Mouse (Mus musculus) ovary, postnatal 36 days (tissue): Measurements from ENCODE around the gene Spire2.
"Not testable (repeated sequence)": the region's sequence is repeated elsewhere in the genome, so short reads cannot be mapped to it uniquely, and the experiment has no call there.

Source experiments
- DNase-seq: peaks from one replicate; pipeline ENCODE4 v3.0.0; 2022; ENCODE audit warnings: low spot score, mixed read lengths

The Spire2 gene

GRCm38 (mm10) chr8:123332262-123333090, at the start of gene Spire2:
TSS of gene Spire2 (plus strand) at chr8:123332713.
- DNase-seq, result peak; percentile 84

- not testable (repeated sequence) for DNase-seq
Measured at GRCm38 (mm10) chr8:123282994-123283393, 49.5 kb upstream of the Spire2 start.

- no peak for DNase-seq
Measured at GRCm38 (mm10) chr8:123283991-123284390, 48.5 kb upstream of the Spire2 start.

GRCm38 (mm10) chr8:123284493-123284892, 48.0 kb upstream of the Spire2 start:
- DNase-seq, result no peak

DNA sequence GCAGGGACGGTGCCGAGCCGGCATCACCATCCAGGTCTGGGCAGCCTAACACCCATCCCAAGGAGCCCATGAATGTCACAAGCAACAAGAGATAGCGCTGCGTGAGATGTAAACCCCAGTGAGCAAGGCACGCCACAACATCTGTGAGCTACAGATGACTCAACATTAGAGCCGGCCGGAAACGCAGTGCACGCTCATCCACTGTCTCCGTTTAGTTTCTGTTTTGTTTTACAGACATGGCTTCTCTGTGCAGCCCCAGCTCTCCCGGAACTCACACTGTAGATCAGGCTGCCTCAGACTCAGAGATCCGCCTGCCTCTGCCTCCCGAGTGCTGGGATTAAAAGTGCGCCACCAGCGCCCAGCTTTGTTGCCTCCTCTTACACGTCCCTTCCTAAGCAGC, 45.2 kb upstream of the Spire2 start:
- no peak for DNase-seq

GRCm38 (mm10) chr8:123290166-123290565, 42.3 kb upstream of the Spire2 start:
- DNase-seq, result no peak

DNA sequence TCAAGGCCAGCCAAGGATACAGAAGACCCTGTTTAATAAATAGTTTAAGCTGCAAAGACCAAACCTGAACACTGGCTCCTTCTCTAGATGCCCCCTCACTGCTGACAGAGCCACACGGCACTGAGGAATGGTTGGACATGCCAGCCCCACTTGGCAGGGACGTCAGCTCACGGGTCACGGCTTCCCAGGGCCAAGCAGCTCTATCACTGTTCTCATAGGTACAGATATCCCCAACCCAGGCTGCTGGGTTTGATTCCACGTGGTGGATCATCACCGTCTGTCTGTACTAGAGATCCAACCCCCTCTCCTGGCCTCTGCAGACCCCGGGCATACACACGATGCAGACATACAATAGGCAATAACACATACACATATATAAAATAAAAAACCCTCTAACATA, 41.8 kb upstream of the Spire2 start:
- no peak for DNase-seq

DNA sequence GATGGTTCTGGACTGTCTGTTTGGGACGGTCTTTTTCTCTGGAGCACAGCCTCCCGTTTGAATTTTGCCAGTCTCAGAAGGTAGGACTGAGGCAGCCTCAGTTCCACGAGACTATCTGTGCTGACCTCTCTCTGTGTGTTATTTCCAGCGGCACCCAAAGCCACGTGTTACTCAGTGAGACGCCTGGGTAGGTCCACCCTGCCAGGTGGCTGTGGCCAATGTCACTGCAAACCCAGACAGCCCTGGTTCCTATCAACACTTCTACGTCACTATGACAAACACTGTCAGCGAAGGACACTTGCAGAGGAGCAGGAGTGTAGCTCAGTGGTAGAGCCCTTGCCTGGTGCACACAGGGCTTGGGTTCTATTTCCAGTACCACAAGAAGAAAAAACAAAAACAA, 40.8 kb upstream of the Spire2 start:
- no peak for DNase-seq

DNA sequence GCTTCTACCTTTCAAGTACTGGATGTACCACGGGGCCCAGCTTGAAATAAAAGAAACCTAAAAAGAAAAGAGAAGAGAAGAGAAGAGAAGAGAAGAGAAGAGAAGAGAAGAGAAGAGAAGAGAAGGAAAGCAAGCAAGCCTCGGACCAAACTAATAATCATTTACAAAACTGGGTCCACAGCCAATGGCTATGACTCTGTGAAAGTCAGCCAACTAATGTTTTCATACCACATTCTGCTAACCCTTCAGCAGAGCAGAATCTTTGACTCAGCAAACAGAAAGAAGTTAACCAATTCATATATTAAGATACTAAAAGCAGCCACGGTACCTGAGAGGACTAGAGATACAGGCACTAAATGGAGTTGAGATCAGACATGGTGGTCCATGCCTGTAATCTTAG, 40.2 kb upstream of the Spire2 start:
- no peak for DNase-seq

GRCm38 (mm10) chr8:123292785-123293184, 39.7 kb upstream of the Spire2 start:
- DNase-seq, result no peak

- DNase-seq, result no peak
Measured at GRCm38 (mm10) chr8:123298301-123298700, 34.2 kb upstream of the Spire2 start.

DNA sequence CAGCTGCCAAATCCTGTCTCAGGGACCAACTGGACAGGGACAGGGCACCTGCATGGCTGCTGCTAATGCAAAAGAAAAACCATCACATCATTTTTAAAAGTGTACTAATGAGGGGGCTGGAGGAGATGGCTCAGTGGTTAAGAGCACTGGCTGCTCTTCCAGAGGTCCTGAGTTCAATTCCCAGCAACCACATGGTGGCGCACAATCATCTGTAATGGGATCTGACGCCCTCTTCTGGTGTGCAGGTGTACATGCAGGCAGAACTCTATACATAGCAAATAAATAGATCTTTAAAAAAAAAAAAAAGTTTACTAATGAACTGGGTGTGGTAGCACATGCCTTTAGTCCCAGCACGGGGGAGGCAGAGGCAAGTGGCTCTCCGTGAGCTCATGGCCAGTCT, 23.8 kb upstream of the Spire2 start:
- no peak for DNase-seq

DNA sequence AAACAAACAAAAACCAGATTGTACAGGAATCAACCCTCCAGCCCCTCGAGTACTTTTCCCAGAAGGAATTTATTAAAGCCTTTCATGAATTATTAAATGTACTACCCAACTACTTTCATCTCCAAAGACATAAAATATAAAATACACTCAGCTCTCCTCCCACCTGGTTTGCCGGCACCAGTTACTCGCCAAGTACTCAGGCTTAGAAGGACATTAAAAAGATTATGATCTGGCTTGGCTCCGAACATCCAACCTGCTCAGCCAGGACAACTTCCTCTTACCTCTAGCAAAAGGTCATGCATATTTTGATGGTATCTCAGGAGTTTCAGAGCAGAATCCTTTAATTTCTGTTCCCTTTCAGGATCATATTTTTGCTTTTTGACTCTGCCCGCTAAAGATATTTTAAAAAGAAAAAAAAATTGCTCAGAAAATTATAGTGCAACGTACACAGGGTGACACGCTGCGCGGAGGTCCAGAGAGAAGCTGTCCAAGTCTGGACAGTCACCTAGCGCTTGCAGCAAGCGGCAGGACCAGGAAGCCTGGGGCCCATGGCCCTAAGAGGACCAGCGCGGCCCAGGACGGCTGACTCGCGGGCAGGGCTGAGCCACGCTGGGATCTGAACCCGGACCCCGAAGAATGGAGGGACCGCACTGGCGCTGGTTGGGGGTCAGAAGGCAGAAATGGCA, 14.6 kb upstream of the Spire2 start:
- no peak for DNase-seq

GRCm38 (mm10) chr8:123318467-123318911, 14.0 kb upstream of the Spire2 start, which contains the start of gene Fanca:
TSS of gene Fanca (minus strand) at chr8:123318576.
- DNase-seq, result peak; percentile 93

DNA sequence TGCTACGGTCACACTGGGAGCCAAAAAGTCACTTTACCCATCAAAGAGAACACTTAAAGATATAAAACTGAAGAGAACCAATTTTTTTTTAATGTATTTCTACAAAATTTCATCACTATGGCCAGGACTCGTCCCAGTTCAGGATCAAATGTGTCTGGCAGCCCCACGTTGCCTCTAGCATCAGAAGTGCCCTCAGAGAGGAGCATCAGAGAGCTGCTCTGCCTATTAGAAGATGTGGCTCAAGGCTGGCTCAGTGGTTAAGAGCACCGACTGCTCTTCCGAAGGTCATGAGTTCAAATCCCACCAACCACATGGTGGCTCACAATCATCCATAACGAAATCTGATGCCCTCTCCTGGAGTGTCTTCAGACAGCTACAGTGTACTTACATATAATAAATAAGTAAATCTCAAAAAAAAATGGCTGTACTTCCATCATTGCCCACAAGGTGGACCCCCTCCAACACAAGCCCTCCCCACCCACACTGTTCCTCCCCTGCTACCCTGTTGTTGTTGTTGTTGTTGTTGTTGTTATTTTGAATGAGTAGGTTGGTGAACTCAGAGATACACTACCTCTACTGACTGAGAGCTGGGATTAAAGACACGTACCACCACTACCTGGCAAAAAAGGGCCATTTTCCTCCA, 12.9 kb upstream of the Spire2 start:
- no peak for DNase-seq

- no peak for DNase-seq
Measured at GRCm38 (mm10) chr8:123328552-123328951, 4.0 kb upstream of the Spire2 start.

DNA sequence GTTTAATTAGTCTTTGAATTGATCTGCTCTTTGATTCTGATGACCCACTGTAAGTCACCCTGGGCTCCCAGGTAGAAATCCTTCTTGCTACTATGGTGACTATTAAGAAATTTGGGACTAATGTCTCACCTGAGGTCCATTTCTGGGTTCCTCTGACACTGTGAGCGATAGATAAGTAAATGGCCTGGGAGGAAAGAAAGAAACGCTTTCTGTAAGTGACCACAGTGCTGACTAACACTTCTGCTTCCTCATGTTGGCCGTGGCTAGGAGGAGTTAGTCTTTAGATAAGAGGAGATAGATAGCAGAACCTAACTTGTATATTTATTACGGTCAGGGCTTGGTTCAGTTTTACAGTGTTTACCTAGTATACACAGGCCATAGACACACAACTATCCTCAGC, 3.2 kb upstream of the Spire2 start:
- no peak for DNase-seq

- no peak for DNase-seq
Measured at GRCm38 (mm10) chr8:123329961-123330360, 2.6 kb upstream of the Spire2 start.

- no peak for DNase-seq
Measured at GRCm38 (mm10) chr8:123330701-123331100, 1.8 kb upstream of the Spire2 start.

DNA sequence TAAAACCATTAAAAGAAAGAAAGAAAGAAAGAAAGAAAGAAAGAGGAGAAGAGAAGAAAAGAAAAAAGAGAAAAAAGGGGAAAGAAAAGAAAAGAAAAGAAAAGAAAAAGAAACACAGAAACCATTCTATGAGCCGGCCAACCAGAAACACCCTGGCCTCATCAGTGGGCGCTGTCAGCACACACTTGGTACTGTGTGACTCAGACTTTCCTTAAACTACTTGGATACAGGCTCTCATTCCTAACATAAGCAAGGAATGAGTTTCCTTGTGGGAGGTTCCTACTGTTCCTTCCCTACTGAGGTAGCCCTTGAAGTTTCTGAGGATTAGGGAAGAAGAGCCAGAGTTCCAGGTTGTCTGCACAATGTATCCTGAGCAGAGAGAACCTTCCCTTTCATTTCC, 1.2 kb upstream of the Spire2 start:
- no peak for DNase-seq

DNA sequence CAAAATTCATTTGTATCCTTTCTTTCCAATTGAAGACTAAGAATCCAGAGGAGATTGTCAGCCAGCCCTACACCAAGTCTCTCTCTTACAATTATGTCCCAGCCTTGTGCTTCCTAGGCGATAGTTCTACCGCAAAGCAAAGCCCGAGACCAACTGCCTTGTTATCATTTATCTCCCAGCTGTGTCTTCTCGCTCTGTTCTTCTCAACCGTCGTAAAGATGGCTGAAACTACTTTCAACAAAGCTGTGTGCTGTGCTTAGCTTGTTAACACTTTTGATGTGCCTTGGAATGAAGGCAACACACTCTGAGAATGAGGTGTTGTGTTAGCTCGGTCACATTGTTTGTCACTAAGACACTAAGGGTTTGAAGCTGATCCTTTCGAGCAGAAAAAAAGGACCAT, 703 bp upstream of the Spire2 start:
- no peak for DNase-seq

DNA sequence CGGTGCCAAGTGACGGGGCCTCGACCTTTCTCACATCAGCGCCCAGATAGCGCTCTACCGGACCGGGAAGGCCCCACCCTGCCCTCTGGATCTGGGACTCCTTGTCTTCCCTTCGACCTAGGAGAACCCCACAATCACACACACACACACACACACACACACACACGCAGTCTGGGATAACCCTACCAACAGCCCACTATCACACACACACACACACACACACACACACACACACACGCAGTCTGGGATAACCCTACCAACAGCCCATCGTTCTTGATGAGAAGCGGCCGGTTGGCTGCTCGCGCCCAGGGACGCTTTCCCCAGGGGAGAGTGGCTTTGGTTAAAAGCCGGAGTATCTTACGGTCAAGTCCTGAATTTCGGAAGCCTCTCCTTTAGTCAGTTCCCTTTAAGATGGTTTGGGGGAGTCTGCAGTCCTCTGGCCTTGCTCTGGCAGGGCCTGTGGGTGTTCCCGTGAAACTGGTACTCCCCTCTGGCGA, 626 bp downstream of the Spire2 start:
- DNase-seq, result no peak

- DNase-seq, result peak; percentile 13
Measured at GRCm38 (mm10) chr8:123333864-123334263, 1.4 kb downstream of the Spire2 start.
